Mouse (Mus musculus) cerebellum, postnatal 14 days (tissue): ENCODE results near the gene Prss21.
"Not testable (repeated sequence)": the region's sequence is repeated elsewhere in the genome, so short reads cannot be mapped to it uniquely, and the experiment has no call there.

Experiments
- DNase-seq, 2 experiments: peaks; one replicate each; pipeline ENCODE4 v3.0.0; 2021; ENCODE audit warnings: mixed read lengths in 2 of 2

Gene Prss21

DNA sequence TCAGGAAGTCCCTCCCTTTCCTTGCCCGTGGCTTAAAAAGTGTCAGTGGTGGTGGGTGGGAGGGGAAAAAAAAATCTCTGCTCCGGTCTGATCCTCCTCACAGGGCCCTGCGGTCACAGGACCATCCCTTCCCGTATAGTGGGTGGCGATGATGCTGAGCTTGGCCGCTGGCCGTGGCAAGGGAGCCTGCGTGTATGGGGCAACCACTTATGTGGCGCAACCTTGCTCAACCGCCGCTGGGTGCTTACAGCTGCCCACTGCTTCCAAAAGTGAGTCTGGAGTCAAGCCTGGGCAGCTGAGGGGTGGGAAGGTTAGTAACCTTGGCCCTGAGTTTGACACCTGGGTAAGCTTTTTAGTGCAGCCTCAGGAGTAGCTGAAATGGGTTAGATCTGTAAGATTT, 657 bp downstream of the Prss21 start:
- no peak for DNase-seq

DNA sequence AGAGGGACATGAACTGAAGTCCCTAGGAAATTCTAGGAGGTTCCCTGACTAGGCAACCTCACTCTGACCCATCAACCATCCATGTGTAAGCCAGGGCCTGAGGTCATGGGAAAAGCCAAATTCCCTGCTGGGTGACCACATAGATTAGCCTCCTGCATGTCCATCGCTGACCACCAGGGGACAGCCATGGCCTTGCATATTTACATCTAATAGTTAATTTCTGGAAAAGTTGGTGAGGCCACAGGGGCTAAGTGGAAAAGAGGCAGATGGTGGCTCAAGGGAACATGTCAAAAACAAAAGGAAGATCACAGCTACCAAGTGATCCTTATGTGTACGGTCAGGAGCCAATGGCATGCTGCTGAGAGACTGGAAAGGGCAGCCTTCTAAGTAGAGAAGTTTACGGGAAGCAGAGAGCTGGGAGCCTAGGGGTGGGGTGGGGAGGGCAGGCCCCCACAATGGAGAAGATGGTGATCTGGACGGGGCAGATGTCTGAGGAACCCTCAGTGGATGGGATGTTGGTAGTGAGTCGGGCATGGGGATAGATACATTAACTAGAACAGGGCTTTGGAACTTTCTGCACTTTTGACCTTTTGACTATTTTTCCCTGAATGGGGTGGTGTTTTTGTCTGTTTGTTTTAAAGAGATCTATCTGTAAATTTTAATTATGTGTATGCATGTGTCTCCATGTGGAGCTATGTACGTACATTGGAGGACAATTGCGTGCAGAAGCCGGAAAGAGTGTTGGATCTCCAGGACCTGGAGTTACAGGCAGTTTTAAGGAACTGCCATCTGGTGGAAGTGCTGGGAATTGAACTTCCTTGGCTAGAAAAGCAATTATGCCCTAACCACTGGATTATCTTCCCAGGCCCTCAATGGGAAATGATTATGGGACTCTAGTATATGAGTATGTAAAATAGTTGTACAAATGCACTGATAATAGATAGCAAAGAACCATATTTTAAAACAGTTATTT, 6.3 kb downstream of the Prss21 start:
- peak; percentile 66 to 75 for DNase-seq

DNA sequence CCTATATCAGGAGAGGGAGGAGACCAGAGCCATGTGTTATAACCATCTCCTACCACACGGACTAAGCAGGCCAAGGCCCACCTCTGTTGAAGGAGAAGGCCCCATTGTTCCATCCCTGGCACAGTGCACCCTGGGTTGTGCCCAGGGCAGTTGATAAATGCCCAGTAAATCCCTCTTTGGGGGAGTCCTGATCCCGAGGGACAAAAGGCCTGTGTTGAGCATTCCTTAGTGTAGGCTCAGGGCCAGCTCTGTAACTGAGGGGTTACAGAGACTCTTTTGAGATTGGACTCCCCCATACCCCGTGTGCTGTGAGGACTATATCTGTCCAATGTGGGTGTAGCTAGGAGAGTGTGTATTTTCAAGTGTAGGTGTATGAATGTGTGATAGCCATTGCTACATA, 8.9 kb downstream of the Prss21 start:
- DNase-seq: no peak

DNA sequence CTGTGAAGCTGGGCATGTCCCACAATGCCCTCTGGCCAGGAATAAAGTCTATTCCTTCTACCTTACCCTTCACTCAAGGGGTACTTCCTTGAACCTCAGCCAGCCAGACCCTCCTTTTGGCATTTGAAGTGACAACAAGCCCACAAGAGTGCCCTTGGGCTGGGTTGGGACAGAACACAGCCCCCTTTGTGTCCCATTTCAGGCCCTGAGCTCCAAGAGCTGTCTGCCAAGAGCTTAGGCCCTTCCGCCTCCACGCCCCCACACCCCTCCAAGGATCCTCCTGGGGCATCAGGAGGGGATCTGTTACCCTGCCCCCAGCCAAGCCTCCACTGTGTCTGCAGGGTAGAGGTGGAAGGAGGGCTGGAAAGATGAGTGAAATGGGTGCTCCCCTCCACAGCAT, 9.3 kb downstream of the Prss21 start:
- no peak for DNase-seq

DNA sequence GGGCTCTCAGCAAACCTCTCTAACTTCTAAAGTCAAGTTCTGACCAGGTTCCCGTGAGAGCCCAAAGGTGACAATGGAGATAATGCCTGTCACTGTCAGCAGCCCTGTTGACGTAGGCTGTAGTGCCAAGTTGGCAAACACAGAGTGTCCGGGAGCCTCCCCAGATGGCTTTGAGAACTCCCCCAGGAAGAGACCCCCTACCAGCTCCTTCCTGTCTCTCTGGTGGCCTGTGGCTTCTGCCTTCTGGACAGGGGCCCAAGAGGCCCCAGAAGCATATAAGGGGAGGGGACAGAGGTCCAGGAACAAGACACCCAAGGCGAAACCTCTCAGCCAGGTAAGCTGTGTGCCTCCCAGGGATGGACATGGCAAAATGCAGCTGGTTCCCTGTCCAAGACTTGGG, 12.7 kb downstream of the Prss21 start, which contains the start of the genes Dcpp1 and Dcpp2:
Gene Dcpp1, plus strand, starts transcription at position 301 of the 400 bp plus-strand sequence.
Gene Dcpp2, plus strand, starts transcription at position 305 of the 400 bp plus-strand sequence.
- not testable (repeated sequence) for DNase-seq

DNA sequence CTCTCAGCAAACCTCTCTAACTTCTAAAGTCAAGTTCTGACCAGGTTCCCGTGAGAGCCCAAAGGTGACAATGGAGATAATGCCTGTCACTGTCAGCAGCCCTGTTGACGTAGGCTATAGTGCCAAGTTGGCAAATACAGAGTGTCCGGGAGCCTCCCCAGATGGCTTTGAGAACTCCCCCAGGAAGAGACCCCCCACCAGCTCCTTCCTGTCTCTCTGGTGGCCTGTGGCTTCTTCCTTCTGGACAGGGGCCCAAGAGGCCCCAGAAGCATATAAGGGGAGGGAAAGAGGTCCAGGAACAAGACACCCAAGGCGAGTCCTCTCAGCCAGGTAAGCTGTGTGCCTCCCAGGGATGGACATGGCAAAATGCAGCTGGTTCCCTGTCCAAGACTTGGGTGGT, 49.3 kb downstream of the Prss21 start, which contains the start of gene Dcpp3:
Gene Dcpp3, plus strand, starts transcription at position 301 of the 400 bp plus-strand sequence.
- DNase-seq: not testable (repeated sequence)
